Mouse (Mus musculus): ENCODE results near the gene Hid1. TPM values are rescaled to one million over a fixed set of nuclear protein-coding genes. Genes with fewer than 3 reads are reported as not detected.

Gene Hid1
- polyA plus RNA-seq, 1 experiment = 30.2 TPM

DNA sequence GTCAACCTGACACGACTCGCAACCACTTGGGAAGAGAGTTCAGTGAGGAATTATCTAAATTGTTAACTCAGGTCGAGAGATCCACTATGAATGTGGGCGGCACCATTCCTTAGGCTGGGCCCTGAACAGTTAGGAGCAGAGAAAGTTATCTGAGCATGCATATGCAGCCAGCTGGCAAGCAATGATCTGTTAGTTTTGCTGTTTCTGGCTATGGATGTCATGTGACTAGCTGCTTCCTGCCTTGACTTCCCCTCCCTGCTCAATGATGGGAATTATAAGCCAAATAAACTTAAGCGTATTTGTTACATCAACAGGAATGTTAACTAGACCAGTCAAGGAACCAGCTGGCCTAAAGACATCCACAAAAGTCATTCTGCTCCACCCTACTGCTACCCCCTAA lies 14.2 kb downstream of the Hid1 start:
- Histone ChIP-seq H3K27me3 (ENCODE audit: control insufficient read depth, insufficient read depth, low read length) (no peaks in the 10 kb centered on the region), H3K4me3 (ENCODE audit: low read depth, low read length) (no peak overlapping the region), H3K4me1 (ENCODE audit: control insufficient read depth, insufficient read depth, insufficient read length, low read length) (peaks cover 20% of the 10 kb centered on the region), H3K36me3 (ENCODE audit: control insufficient read depth, insufficient read depth, low read length) (no peaks in the 10 kb centered on the region), H3K27ac (ENCODE audit: insufficient read depth, low read depth, low read length) (no peak overlapping the region)
- WGBS = 94% methylated on average over 5 of the region's 5 CpGs
- TF ChIP-seq POLR2A (IDR thresholded peaks at IDR 0.05; ENCODE audit: low read depth, low read length) (no peak), CTCF (IDR thresholded peaks at IDR 0.05; ENCODE audit: extremely low read depth, insufficient read length, insufficient replicate concordance, low read depth, low read length) (no peak)

- H3K4me1 ChIP-seq (ENCODE audit: control insufficient read depth, insufficient read depth, insufficient read length, low read length) = peaks cover 45% of the 10 kb centered on the region
- no peak for TF ChIP-seq POLR2A (IDR thresholded peaks at IDR 0.05; ENCODE audit: low read depth, low read length)
- TF ChIP-seq CTCF (IDR thresholded peaks at IDR 0.05; ENCODE audit: extremely low read depth, insufficient read length, insufficient replicate concordance, low read depth, low read length) = no peak
- 39% methylated on average over 4 of the region's 4 CpGs for WGBS
- H3K36me3 ChIP-seq (ENCODE audit: control insufficient read depth, insufficient read depth, low read length) = no peaks in the 10 kb centered on the region
- no peak overlapping the region for H3K4me3 ChIP-seq (ENCODE audit: low read depth, low read length)
- peak overlapping the region; percentile 86 for H3K27ac ChIP-seq (ENCODE audit: insufficient read depth, low read depth, low read length)
- H3K27me3 ChIP-seq (ENCODE audit: control insufficient read depth, insufficient read depth, low read length) = no peaks in the 10 kb centered on the region
Measured at GRCm38 (mm10) chr11:115349976-115350375, 17.6 kb downstream of the Hid1 start.

- Histone ChIP-seq H3K4me1 (ENCODE audit: control insufficient read depth, insufficient read depth, insufficient read length, low read length) (peaks cover 48% of the 10 kb centered on the region), H3K27ac (ENCODE audit: insufficient read depth, low read depth, low read length) (peak overlapping the region; percentile 86; the same call in 1 of the 2 replicates), H3K27me3 (ENCODE audit: control insufficient read depth, insufficient read depth, low read length) (no peaks in the 10 kb centered on the region), H3K4me3 (ENCODE audit: low read depth, low read length) (no peak overlapping the region), H3K36me3 (ENCODE audit: control insufficient read depth, insufficient read depth, low read length) (no peaks in the 10 kb centered on the region)
- WGBS = 71% methylated on average over 17 of the region's 17 CpGs
- TF ChIP-seq CTCF (IDR thresholded peaks at IDR 0.05; ENCODE audit: extremely low read depth, insufficient read length, insufficient replicate concordance, low read depth, low read length) (no peak), POLR2A (IDR thresholded peaks at IDR 0.05; ENCODE audit: low read depth, low read length) (no peak)
Measured at GRCm38 (mm10) chr11:115348681-115349248, 18.8 kb downstream of the Hid1 start.

GRCm38 (mm10) chr11:115345515-115345914 lies 22.0 kb downstream of the Hid1 start:
- WGBS = 47% methylated on average over 7 of the region's 7 CpGs

DNA sequence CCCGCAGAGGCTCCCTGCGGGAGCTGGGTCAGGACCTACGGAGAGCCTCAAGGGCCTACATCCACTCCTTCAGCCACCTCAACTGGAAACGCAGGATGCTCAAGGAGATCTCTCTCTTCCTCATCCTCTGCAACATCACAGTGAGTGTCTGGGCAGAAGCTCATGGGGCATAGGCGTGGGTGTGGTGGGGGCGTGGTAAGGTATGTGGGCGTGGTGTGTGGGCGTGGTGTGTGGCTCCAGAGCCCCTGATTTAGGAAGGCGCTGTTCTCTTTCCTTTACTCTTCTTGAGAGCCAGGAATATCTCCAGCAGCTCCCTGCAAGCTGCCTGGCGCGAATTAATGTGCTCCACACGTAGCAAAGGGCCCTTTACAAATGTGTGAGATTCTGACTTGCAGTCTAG lies 22.6 kb downstream of the Hid1 start:
- no peak overlapping the region for H3K4me3 ChIP-seq (ENCODE audit: low read depth, low read length)
- no peak overlapping the region for H3K27ac ChIP-seq (ENCODE audit: insufficient read depth, low read depth, low read length)
- 33% methylated on average over 12 of the region's 12 CpGs for WGBS
- H3K27me3 ChIP-seq (ENCODE audit: control insufficient read depth, insufficient read depth, low read length) = no peaks in the 10 kb centered on the region
- no peak for TF ChIP-seq CTCF (IDR thresholded peaks at IDR 0.05; ENCODE audit: extremely low read depth, insufficient read length, insufficient replicate concordance, low read depth, low read length)
- TF ChIP-seq POLR2A (IDR thresholded peaks at IDR 0.05; ENCODE audit: low read depth, low read length) = no peak
- H3K4me1 ChIP-seq (ENCODE audit: control insufficient read depth, insufficient read depth, insufficient read length, low read length) = peaks cover 51% of the 10 kb centered on the region
- no peaks in the 10 kb centered on the region for H3K36me3 ChIP-seq (ENCODE audit: control insufficient read depth, insufficient read depth, low read length)

More at GRCm38 (mm10) chr11:115345515-115345914, 22.0 kb downstream of the Hid1 start:
- Histone ChIP-seq H3K4me1 (ENCODE audit: control insufficient read depth, insufficient read depth, insufficient read length, low read length) (peaks cover 54% of the 10 kb centered on the region), H3K27me3 (ENCODE audit: control insufficient read depth, insufficient read depth, low read length) (no peaks in the 10 kb centered on the region), H3K4me3 (ENCODE audit: low read depth, low read length) (no peak overlapping the region), H3K36me3 (ENCODE audit: control insufficient read depth, insufficient read depth, low read length) (no peaks in the 10 kb centered on the region), H3K27ac (ENCODE audit: insufficient read depth, low read depth, low read length) (no peak overlapping the region)
- TF ChIP-seq CTCF (IDR thresholded peaks at IDR 0.05; ENCODE audit: extremely low read depth, insufficient read length, insufficient replicate concordance, low read depth, low read length) = no peak
- no peak for TF ChIP-seq POLR2A (IDR thresholded peaks at IDR 0.05; ENCODE audit: low read depth, low read length)

GRCm38 (mm10) chr11:115341866-115342265 lies 25.7 kb downstream of the Hid1 start:
- no peaks in the 10 kb centered on the region for H3K36me3 ChIP-seq (ENCODE audit: control insufficient read depth, insufficient read depth, low read length)
- H3K4me1 ChIP-seq (ENCODE audit: control insufficient read depth, insufficient read depth, insufficient read length, low read length) = peaks cover 37% of the 10 kb centered on the region
- TF ChIP-seq POLR2A (IDR thresholded peaks at IDR 0.05; ENCODE audit: low read depth, low read length) (no peak), CTCF (IDR thresholded peaks at IDR 0.05; ENCODE audit: extremely low read depth, insufficient read length, insufficient replicate concordance, low read depth, low read length) (no peak)
- 49% methylated on average over 6 of the region's 6 CpGs for WGBS
- H3K4me3 ChIP-seq (ENCODE audit: low read depth, low read length) = no peak overlapping the region
- H3K27me3 ChIP-seq (ENCODE audit: control insufficient read depth, insufficient read depth, low read length) = no peaks in the 10 kb centered on the region
- no peak overlapping the region for H3K27ac ChIP-seq (ENCODE audit: insufficient read depth, low read depth, low read length)

GRCm38 (mm10) chr11:115341246-115341645 lies 26.3 kb downstream of the Hid1 start:
- TF ChIP-seq POLR2A (IDR thresholded peaks at IDR 0.05; ENCODE audit: low read depth, low read length) (no peak), CTCF (IDR thresholded peaks at IDR 0.05; ENCODE audit: extremely low read depth, insufficient read length, insufficient replicate concordance, low read depth, low read length) (no peak)
- WGBS = 54% methylated on average over 2 of the region's 2 CpGs
- H3K36me3 ChIP-seq (ENCODE audit: control insufficient read depth, insufficient read depth, low read length) = no peaks in the 10 kb centered on the region

More at GRCm38 (mm10) chr11:115341246-115341645, 26.3 kb downstream of the Hid1 start:
- Histone ChIP-seq H3K27ac (ENCODE audit: insufficient read depth, low read depth, low read length) (no peak overlapping the region), H3K27me3 (ENCODE audit: control insufficient read depth, insufficient read depth, low read length) (peaks cover under 1% of the 10 kb centered on the region; the same call in 1 of the 2 replicates), H3K4me3 (ENCODE audit: low read depth, low read length) (no peak overlapping the region), H3K4me1 (ENCODE audit: control insufficient read depth, insufficient read depth, insufficient read length, low read length) (peaks cover 35% of the 10 kb centered on the region)

All from small intestine, adult 2 months (tissue).